Mouse (Mus musculus): ENCODE measurements around the gene Fam98a. TPM values are rescaled to one million over a fixed set of nuclear protein-coding genes. Genes with fewer than 3 reads are reported as not detected.

Gene Fam98a
- total and polyA plus RNA-seq, 3 experiments = 39.4 to 64.9 TPM; not detected in 1

DNA sequence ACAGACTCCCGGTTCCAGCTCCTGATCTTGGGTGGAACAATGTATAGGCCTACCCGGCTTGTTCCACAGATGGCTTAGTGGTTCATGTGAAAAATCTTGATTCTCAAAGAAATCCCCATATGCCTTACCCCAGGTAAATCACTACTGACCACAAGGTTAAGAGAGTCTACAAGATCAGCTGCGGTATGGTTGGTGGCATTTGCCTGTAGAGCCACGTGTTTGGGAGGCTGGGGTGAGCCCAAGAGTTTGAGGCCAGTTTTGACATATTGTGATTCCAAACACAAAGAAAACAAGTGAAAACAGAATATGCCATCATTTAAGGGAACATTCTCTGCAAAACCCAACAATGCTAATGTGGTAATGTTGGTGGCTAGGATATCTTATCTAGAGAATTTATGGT, 16.1 kb downstream of the Fam98a start:
- H3K4me1 ChIP-seq (ENCODE audit: control insufficient read depth in 1 of 2, insufficient read depth in 2 of 2, low read length in 2 of 2) = no peaks in the 10 kb centered on the region
- TF ChIP-seq POLR2AphosphoS2 (IDR thresholded peaks at IDR 0.05; ENCODE audit: low read length) (peak; percentile 22; the same call in 1 of the 2 replicates), KAT2A (conservative IDR thresholded peaks at IDR 0.05; ENCODE audit: low read depth, low read length) (no peak)
- H3K36me3 ChIP-seq (ENCODE audit: control insufficient read depth in 1 of 2, insufficient read depth in 2 of 2, low read length in 2 of 2) = peaks cover 2 to 10% of the 10 kb centered on the region in 2 experiments
- no peaks in the 10 kb centered on the region for H3K79me2 ChIP-seq (ENCODE audit: control insufficient read depth, insufficient read depth, low read length, poor library complexity)
- H3K4me3 ChIP-seq (ENCODE audit: control insufficient read depth in 1 of 2, insufficient read depth in 1 of 2, low read depth in 2 of 2, low read length in 2 of 2) = no peak overlapping the region
- H3K27ac ChIP-seq (ENCODE audit: control insufficient read depth, low read depth, low read length) = no peak overlapping the region
- H3K27me3 ChIP-seq (ENCODE audit: control insufficient read depth in 1 of 2, insufficient read depth in 2 of 2, low read length in 2 of 2) = no peaks in the 10 kb centered on the region
- DNase-seq (ENCODE audit: low read depth, low spot score) = no peak
- no peaks in the 10 kb centered on the region for H3K9me3 ChIP-seq (replicated peaks; ENCODE audit: insufficient read depth, low read length)
- no peak overlapping the region for H3K9ac ChIP-seq (ENCODE audit: control insufficient read depth, low read depth, low read length, poor library complexity, severe bottlenecking)

DNA sequence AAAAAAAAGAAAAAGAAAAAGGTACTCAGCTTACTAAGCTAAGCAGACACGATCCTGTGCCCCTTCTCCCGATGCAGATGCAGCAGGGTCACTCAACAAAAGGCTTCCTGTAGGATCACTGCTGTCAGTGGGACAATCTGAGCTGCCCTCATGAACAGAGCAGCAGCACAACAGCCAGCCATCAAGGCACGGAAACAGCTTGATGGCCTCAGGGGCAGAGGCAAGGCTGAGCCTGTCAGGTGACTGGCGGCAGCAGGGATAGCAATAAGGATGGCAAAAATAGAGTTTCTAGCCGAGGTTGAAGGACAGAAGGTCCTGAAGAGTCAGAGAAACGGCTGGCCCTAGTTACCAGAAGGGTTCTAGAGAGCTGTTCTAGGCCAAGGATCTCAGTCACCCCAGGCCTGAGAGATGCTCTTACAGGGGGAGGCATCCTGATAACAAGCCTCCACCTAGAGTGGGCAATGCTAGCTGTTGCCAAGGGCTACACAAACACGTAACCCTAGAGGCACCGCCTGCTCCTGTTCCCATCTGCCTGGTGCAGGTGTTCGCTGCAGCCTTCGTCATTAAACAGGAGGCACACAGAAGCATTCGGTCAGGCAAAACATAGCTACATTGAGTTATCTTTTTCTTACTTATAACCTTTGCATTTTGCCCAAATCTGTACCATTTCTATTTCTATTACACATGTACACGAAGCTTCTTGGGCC, 17.3 kb downstream of the Fam98a start:
- H3K27me3 ChIP-seq (ENCODE audit: control insufficient read depth in 1 of 2, insufficient read depth in 2 of 2, low read length in 2 of 2) = no peaks in the 10 kb centered on the region
- H3K9ac ChIP-seq (ENCODE audit: control insufficient read depth, low read depth, low read length, poor library complexity, severe bottlenecking) = no peak overlapping the region
- no peak overlapping the region for H3K4me3 ChIP-seq (ENCODE audit: control insufficient read depth in 1 of 2, insufficient read depth in 1 of 2, low read depth in 2 of 2, low read length in 2 of 2)
- H3K36me3 ChIP-seq (ENCODE audit: control insufficient read depth in 1 of 2, insufficient read depth in 2 of 2, low read length in 2 of 2) = peaks cover 2 to 3% of the 10 kb centered on the region in 2 experiments
- H3K79me2 ChIP-seq (ENCODE audit: control insufficient read depth, insufficient read depth, low read length, poor library complexity) = no peaks in the 10 kb centered on the region
- no peak overlapping the region for H3K27ac ChIP-seq (ENCODE audit: control insufficient read depth, low read depth, low read length)
- TF ChIP-seq MAX (IDR thresholded peaks at IDR 0.05; ENCODE audit: low read length) = no peak
- no peak for TF ChIP-seq ETS1 (IDR thresholded peaks at IDR 0.05; ENCODE audit: low read depth, low read length)
- no peak for TF ChIP-seq E2F4 (IDR thresholded peaks at IDR 0.05; ENCODE audit: borderline replicate concordance, low read depth, low read length)
- no peak for TF ChIP-seq POLR2AphosphoS2 (IDR thresholded peaks at IDR 0.05; ENCODE audit: low read length)
- no peak for TF ChIP-seq NELFE (IDR thresholded peaks at IDR 0.05; ENCODE audit: low read depth, low read length)
- no peak for TF ChIP-seq UBTF (IDR thresholded peaks at IDR 0.05; ENCODE audit: borderline replicate concordance, insufficient read depth, low read depth, low read length)
- no peak for TF ChIP-seq TBP (IDR thresholded peaks at IDR 0.05; ENCODE audit: low read depth, low read length)
- no peak for TF ChIP-seq USF1 (IDR thresholded peaks at IDR 0.05; ENCODE audit: low read depth, low read length)
- no peak for TF ChIP-seq MYC (IDR thresholded peaks at IDR 0.05; ENCODE audit: low read depth, low read length)
- no peak for TF ChIP-seq POLR2AphosphoS5 (IDR thresholded peaks at IDR 0.05; ENCODE audit: borderline replicate concordance, low read depth, low read length)
- TF ChIP-seq BHLHE40 (IDR thresholded peaks at IDR 0.05; ENCODE audit: borderline replicate concordance, low read depth, low read length) = no peak
- no peak for TF ChIP-seq MAFK (IDR thresholded peaks at IDR 0.05; ENCODE audit: borderline replicate concordance, low read depth, low read length)
- TF ChIP-seq MXI1 (IDR thresholded peaks at IDR 0.05; ENCODE audit: low read depth, low read length) = no peak
- no peak for TF ChIP-seq RAD21 (IDR thresholded peaks at IDR 0.05; ENCODE audit: low read depth, low read length)
- no peak for TF ChIP-seq ELF1 (IDR thresholded peaks at IDR 0.05; ENCODE audit: low read depth, low read length)
- TF ChIP-seq SMC3 (IDR thresholded peaks at IDR 0.05; ENCODE audit: low read depth, low read length) = no peak
- DNase-seq (ENCODE audit: low read depth, low spot score) = no peak
- no peaks in the 10 kb centered on the region for H3K9me3 ChIP-seq (replicated peaks; ENCODE audit: insufficient read depth, low read length)
- no peaks in the 10 kb centered on the region for H3K4me1 ChIP-seq (ENCODE audit: control insufficient read depth in 1 of 2, insufficient read depth in 2 of 2, low read length in 2 of 2)

Data from MEL (cell line).